Mouse (Mus musculus) stomach, postnatal 0 days (tissue): ENCODE measurements around the gene Arih2.

Experiments used
- CTCF ChIP-seq: IDR thresholded peaks from 2 replicates; pipeline ENCODE4 v1.5.1; 2016; ENCODE audit warnings: antibody characterized with exemption, low read depth, mild to moderate bottlenecking, moderate library complexity
- EP300 ChIP-seq: optimal IDR thresholded peaks from 2 replicates; pipeline ENCODE3; 2016; ENCODE audit warnings: antibody characterized with exemption

DNA sequence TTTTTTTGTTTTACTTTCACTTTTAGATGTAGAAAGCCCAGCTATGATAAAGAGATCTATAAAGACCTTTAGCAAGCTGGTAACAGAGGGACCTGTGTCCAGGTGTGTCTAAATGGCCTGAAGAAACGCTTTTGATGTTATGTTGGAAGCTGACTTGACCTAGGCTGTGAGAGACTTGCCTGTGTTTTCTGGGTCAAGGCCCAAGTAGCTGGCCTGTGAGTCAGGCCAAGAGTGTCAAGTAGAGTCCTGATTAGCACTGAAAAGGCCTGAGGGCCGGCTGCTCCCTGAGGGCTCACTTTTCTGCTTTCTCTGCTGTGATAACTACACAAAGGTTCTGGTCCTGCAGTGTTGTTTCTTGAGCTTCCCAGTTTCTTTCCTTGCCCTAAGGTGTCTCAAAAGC lies 38.5 kb upstream of the Arih2 start:
- TF ChIP-seq CTCF (no peak), EP300 (no peak)
